Mouse (Mus musculus) lung, embryonic 16.5 days (tissue): ENCODE results near the gene Sgcg. TPM values are rescaled to one million over a fixed set of nuclear protein-coding genes. Genes with fewer than 3 reads are reported as not detected.

Source experiments
- ATAC-seq: fragments of 200-750 bp; cut with Nextera tagmentation; 2 replicates; pipeline ENCODE4 v1.8.0; 2017; ENCODE audit warnings: low read depth, mild to moderate bottlenecking, moderate library complexity
- H3K27ac ChIP-seq: fragments of 300-500 bp; sonication (generic); 2 replicates; pipeline ENCODE4 v1.5.1; 2014; ENCODE audit warnings: mild to moderate bottlenecking, control low read depth, low read length
- H3K27me3 ChIP-seq: fragments of 300-500 bp; sonication (generic); 2 replicates; pipeline ENCODE4 v1.6.1; 2014; ENCODE audit warnings: low read depth, low read length, mixed read lengths; ENCODE audit not compliant: control insufficient read depth, insufficient read depth
- H3K36me3 ChIP-seq: fragments of 300-500 bp; sonication (generic); 2 replicates; pipeline ENCODE4 v1.6.1; 2014; ENCODE audit warnings: low read length; ENCODE audit not compliant: control insufficient read depth, insufficient read depth
- H3K4me1 ChIP-seq: fragments of 300-500 bp; sonication (generic); replicated peaks from 2 replicates; pipeline ENCODE4 v1.6.1; 2014; ENCODE audit warnings: low read length, mixed read lengths; ENCODE audit not compliant: control insufficient read depth, insufficient read depth
- H3K4me2 ChIP-seq: fragments of 300-500 bp; sonication (generic); 2 replicates; pipeline ENCODE4 v1.6.1; 2014; ENCODE audit warnings: low read depth, low read length, control low read depth
- H3K4me3 ChIP-seq: fragments of 300-500 bp; sonication (generic); 2 replicates; pipeline ENCODE4 v1.5.1; 2014; ENCODE audit warnings: mild to moderate bottlenecking, low read length, control low read depth
- H3K9ac ChIP-seq: fragments of 300-500 bp; sonication (generic); 2 replicates; pipeline ENCODE4 v1.6.1; 2014; ENCODE audit warnings: low read length, control low read depth
- H3K9me3 ChIP-seq: fragments of 300-500 bp; sonication (generic); 2 replicates; pipeline ENCODE4 v1.6.1; 2016; ENCODE audit warnings: low read length; ENCODE audit not compliant: control insufficient read depth
- WGBS: fragments of 180-500 bp; shearing (Covaris S2); extraction: QIAGEN DNeasy Blood & Tissue Kit; methylation state at CpG from one replicate; pipeline ENCODE4 v1.1.7; 2014; 5-methylcytosine and 5-hydroxymethylcytosine counted together
- polyA plus RNA-seq: library from polyadenylated mRNA; unstranded; fragments of >200 nt; fragmentation: Nextera tagmentation; extraction: Ambion mirVana; gene quantifications from 2 replicates; pipeline ENCODE4 v1.2.1, GENCODE M21; 2015

Sgcg gene
- polyA plus RNA-seq, 1 experiment from 2014 or later = 1.6 TPM

GRCm38 (mm10) chr14:61237101-61237654 is 21.1 kb downstream of the Sgcg start:
- Histone ChIP-seq H3K4me1 (no peaks in the 10 kb centered on the region), H3K27ac (no peak overlapping the region), H3K27me3 (no peaks in the 10 kb centered on the region), H3K4me3 (no peak overlapping the region), H3K4me2 (no peak overlapping the region), H3K36me3 (no peaks in the 10 kb centered on the region), H3K9me3 (no peaks in the 10 kb centered on the region), H3K9ac (no peak overlapping the region)
- no peak for ATAC-seq
- WGBS = 33% methylated on average over 4 of the region's 4 CpGs

- no peak overlapping the region for H3K4me2 ChIP-seq
- no peaks in the 10 kb centered on the region for H3K9me3 ChIP-seq
- H3K9ac ChIP-seq = no peak overlapping the region
- no peaks in the 10 kb centered on the region for H3K36me3 ChIP-seq
- H3K27ac ChIP-seq = no peak overlapping the region
- ATAC-seq = no peak
- no peaks in the 10 kb centered on the region for H3K4me1 ChIP-seq
- WGBS = 41% methylated on average over 5 of the region's 5 CpGs
- H3K27me3 ChIP-seq = no peaks in the 10 kb centered on the region
- no peak overlapping the region for H3K4me3 ChIP-seq
Measured at GRCm38 (mm10) chr14:61235846-61236474, 22.3 kb downstream of the Sgcg start.

GRCm38 (mm10) chr14:61232016-61232568 is 26.2 kb downstream of the Sgcg start:
- ATAC-seq = no peak
- H3K9me3 ChIP-seq = no peaks in the 10 kb centered on the region
- no peaks in the 10 kb centered on the region for H3K4me1 ChIP-seq
- no peak overlapping the region for H3K9ac ChIP-seq
- 76% methylated on average over 13 of the region's 13 CpGs for WGBS
- no peaks in the 10 kb centered on the region for H3K27me3 ChIP-seq
- H3K27ac ChIP-seq = no peak overlapping the region
- no peak overlapping the region for H3K4me3 ChIP-seq
- no peaks in the 10 kb centered on the region for H3K36me3 ChIP-seq
- H3K4me2 ChIP-seq = no peak overlapping the region

GRCm38 (mm10) chr14:61230179-61230578 is 28.1 kb downstream of the Sgcg start:
- H3K9me3 ChIP-seq = no peaks in the 10 kb centered on the region
- no peaks in the 10 kb centered on the region for H3K36me3 ChIP-seq
- no peak overlapping the region for H3K4me3 ChIP-seq
- no peak overlapping the region for H3K4me2 ChIP-seq
- H3K27ac ChIP-seq = no peak overlapping the region
- WGBS = 89% methylated on average over 4 of the region's 4 CpGs
- no peak overlapping the region for H3K9ac ChIP-seq
- H3K4me1 ChIP-seq = no peaks in the 10 kb centered on the region
- H3K27me3 ChIP-seq = no peaks in the 10 kb centered on the region
- no peak for ATAC-seq

- Histone ChIP-seq H3K27me3 (no peaks in the 10 kb centered on the region), H3K9ac (no peak overlapping the region), H3K4me3 (no peak overlapping the region), H3K4me1 (no peaks in the 10 kb centered on the region), H3K27ac (no peak overlapping the region), H3K36me3 (no peaks in the 10 kb centered on the region), H3K9me3 (no peaks in the 10 kb centered on the region), H3K4me2 (no peak overlapping the region)
- no peak for ATAC-seq
- 78% methylated on average over 5 of the region's 5 CpGs for WGBS
Measured at GRCm38 (mm10) chr14:61229763-61230162, 28.5 kb downstream of the Sgcg start.

GRCm38 (mm10) chr14:61226151-61226550 is 32.1 kb downstream of the Sgcg start:
- 91% methylated on average over 1 of the region's 1 CpGs for WGBS
- H3K4me2 ChIP-seq = no peak overlapping the region

GRCm38 (mm10) chr14:61224387-61225077 is 33.8 kb downstream of the Sgcg start:
- ATAC-seq = no peak
- H3K27me3 ChIP-seq = no peaks in the 10 kb centered on the region
- no peak overlapping the region for H3K4me3 ChIP-seq
- WGBS = 68% methylated on average over 5 of the region's 5 CpGs
- no peaks in the 10 kb centered on the region for H3K4me1 ChIP-seq
- no peaks in the 10 kb centered on the region for H3K36me3 ChIP-seq
- no peaks in the 10 kb centered on the region for H3K9me3 ChIP-seq
- H3K4me2 ChIP-seq = no peak overlapping the region
- no peak overlapping the region for H3K9ac ChIP-seq
- no peak overlapping the region for H3K27ac ChIP-seq

More at GRCm38 (mm10) chr14:61226151-61226550, 32.1 kb downstream of the Sgcg start:
- no peaks in the 10 kb centered on the region for H3K27me3 ChIP-seq
- H3K4me1 ChIP-seq = no peaks in the 10 kb centered on the region
- H3K9me3 ChIP-seq = no peaks in the 10 kb centered on the region
- no peak overlapping the region for H3K27ac ChIP-seq
- H3K36me3 ChIP-seq = no peaks in the 10 kb centered on the region
- no peak overlapping the region for H3K4me3 ChIP-seq
- no peak for ATAC-seq
- H3K9ac ChIP-seq = no peak overlapping the region

- 83% methylated on average over 4 of the region's 4 CpGs for WGBS
- H3K4me2 ChIP-seq = no peak overlapping the region
- ATAC-seq = no peak
- no peaks in the 10 kb centered on the region for H3K27me3 ChIP-seq
- H3K4me3 ChIP-seq = no peak overlapping the region
- H3K9ac ChIP-seq = no peak overlapping the region
- H3K27ac ChIP-seq = no peak overlapping the region
- H3K36me3 ChIP-seq = no peaks in the 10 kb centered on the region
- no peaks in the 10 kb centered on the region for H3K9me3 ChIP-seq
- no peaks in the 10 kb centered on the region for H3K4me1 ChIP-seq
Measured at GRCm38 (mm10) chr14:61223740-61224139, 34.5 kb downstream of the Sgcg start.

- ATAC-seq = no peak
- Histone ChIP-seq H3K4me1 (no peaks in the 10 kb centered on the region), H3K4me2 (no peak overlapping the region), H3K36me3 (no peaks in the 10 kb centered on the region), H3K9me3 (no peaks in the 10 kb centered on the region), H3K27ac (no peak overlapping the region), H3K9ac (no peak overlapping the region), H3K4me3 (no peak overlapping the region), H3K27me3 (no peaks in the 10 kb centered on the region)
- 41% methylated on average over 6 of the region's 6 CpGs for WGBS
Measured at GRCm38 (mm10) chr14:61222506-61222905, 35.8 kb downstream of the Sgcg start.
